Mouse (Mus musculus) bone marrow macrophage, adult 2 months (primary cell): ENCODE measurements around the gene Dnah17.

ENCODE experiments used
- CTCF ChIP-seq: IDR thresholded peaks from 2 replicates; pipeline ENCODE4 v1.5.1; 2012; ENCODE audit warnings: low read depth, mild to moderate bottlenecking, low read length, moderate library complexity
- POLR2A ChIP-seq: IDR thresholded peaks from 2 replicates; pipeline ENCODE4 v1.6.1; 2012; ENCODE audit warnings: mild to moderate bottlenecking, low read depth, low read length, borderline replicate concordance

DNA sequence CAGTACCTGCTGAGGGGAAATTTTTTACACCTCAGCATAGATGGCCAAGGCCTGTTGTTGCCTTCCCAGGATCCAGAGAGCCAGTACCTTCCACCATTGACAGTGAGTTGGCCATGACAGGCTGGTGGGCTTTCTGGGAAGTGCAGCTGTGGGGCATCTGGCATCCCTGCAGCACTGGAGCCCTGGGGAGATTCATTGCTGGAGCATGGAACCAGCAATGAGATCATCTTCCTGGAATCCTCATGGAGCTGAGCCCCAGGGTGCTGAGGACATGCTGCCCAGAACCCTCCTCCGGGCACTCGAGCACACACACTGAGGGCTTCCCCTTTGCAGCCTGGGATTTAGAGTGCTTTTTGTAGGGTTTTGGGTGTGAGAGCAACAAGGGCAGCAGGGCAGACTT, 135.2 kb downstream of the Dnah17 start:
- no peak for TF ChIP-seq CTCF
- no peak for TF ChIP-seq POLR2A
